Mouse (Mus musculus) bone marrow macrophage, adult 2 months (primary cell): Measurements from ENCODE around the gene Mcm10.

Source experiments
- CTCF ChIP-seq: IDR thresholded peaks from 2 replicates; pipeline ENCODE4 v1.5.1; 2012; ENCODE audit warnings: low read depth, mild to moderate bottlenecking, low read length, moderate library complexity
- POLR2A ChIP-seq: IDR thresholded peaks from 2 replicates; pipeline ENCODE4 v1.6.1; 2012; ENCODE audit warnings: mild to moderate bottlenecking, low read depth, low read length, borderline replicate concordance

DNA sequence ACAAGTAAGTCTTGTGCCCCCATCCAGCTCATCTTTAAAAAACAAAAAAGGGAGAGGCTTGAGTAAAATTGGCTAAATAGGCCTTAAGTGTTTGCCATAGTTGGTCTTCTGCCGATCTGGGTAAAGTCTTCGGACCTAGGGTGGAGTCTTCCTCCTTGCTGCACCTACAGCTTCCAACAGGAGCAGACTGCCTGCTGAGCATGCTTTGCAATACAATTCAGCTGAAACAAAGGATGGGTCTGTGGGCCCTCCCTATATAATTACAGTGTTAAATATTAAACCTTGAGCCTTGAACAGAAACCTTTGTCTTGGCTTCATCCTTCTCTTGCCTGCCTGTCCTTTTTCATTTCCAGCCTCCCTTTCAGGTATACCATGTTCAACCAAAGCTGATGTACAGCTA, 44.8 kb downstream of the Mcm10 start:
- TF ChIP-seq CTCF: no peak
- TF ChIP-seq POLR2A: no peak
